Comparison of ENCODE assay signal across 23 mouse cellular contexts in the genomic region with DNA sequence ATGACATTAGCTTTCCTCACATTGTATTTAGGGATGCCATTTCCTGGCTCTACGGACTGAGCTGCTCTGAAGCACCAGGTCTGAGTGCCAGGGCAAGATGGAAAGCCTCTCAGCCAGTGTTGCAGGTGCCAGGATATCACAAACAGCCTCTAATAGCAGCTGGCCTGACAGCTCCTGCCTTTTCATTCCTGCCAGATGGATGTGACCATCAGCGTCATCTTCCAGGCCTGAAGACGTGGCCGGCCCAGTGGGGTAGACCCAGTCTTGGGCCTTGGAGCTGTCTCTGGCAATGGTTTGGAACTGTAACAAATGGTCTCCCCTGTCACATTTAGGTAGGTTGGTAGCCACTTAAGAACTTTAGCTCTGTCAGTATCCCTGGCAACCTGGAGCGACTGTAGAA. TPM values are rescaled to one million over a fixed set of nuclear protein-coding genes. Genes with fewer than 3 reads are reported as not detected.
"Had no signal": no experiment of that assay in that cellular context is flagged by ENCODE, and none has a peak within 500 bp of the region (broad histone marks: within the 10 kb centered on the region; RNA-seq: fewer than 3 reads in every experiment).

No protein-coding gene starts in this region.

- H3K4me1 ChIP-seq: kidney, embryonic 15.5 days; liver, embryonic 12.5 days had no signal

- H3K36me3 ChIP-seq: heart, embryonic 10.5 days; heart, embryonic 13.5 days; heart, embryonic 15.5 days; hindbrain, embryonic 13.5 days; hindbrain, embryonic 15.5 days; kidney, embryonic 15.5 days; limb, embryonic 13.5 days; limb, embryonic 15.5 days; liver, embryonic 12.5 days had no signal

- H3K27ac ChIP-seq: heart, embryonic 10.5 days; heart, embryonic 13.5 days; heart, embryonic 15.5 days; hindbrain, embryonic 13.5 days; hindbrain, embryonic 15.5 days; hindbrain, postnatal 0 days; kidney, embryonic 15.5 days; kidney, postnatal 0 days; limb, embryonic 13.5 days; limb, embryonic 15.5 days; liver, embryonic 12.5 days; liver, embryonic 14.5 days had no signal

- DNase-seq: gastrocnemius, postnatal 14 days; gastrocnemius, postnatal 36 days; heart, postnatal 14 days; heart, postnatal 36 days; kidney, adult 11 months; kidney, adult 2 months; kidney, adult 9 months; kidney, postnatal 14 days; kidney, postnatal 36 days; layer of hippocampus, adult 9-11 months; layer of hippocampus, postnatal 36 days had no signal

- H3K4me3 ChIP-seq: heart, embryonic 10.5 days; heart, embryonic 13.5 days; heart, embryonic 15.5 days; hindbrain, embryonic 13.5 days; hindbrain, embryonic 15.5 days; kidney, embryonic 15.5 days; limb, embryonic 13.5 days; limb, embryonic 15.5 days; liver, embryonic 12.5 days had no signal

- H3K27me3 ChIP-seq: heart, embryonic 13.5 days; heart, embryonic 15.5 days; hindbrain, embryonic 13.5 days; hindbrain, embryonic 15.5 days; kidney, embryonic 15.5 days; liver, embryonic 12.5 days had no signal

RNA-seq across cellular contexts. Expression of a gene that starts 24.6 kb away (rescaled TPM):
- polyA plus RNA-seq: liver, embryonic 12.5 days had no signal
